Mouse (Mus musculus) ovary, postnatal 36 days (tissue): ENCODE results near the gene Fnip2.
A peak's percentile ranks its signal among the peaks of the same experiment; 100 is the strongest.

Source experiments
- DNase-seq: peaks from one replicate; pipeline ENCODE4 v3.0.0; 2022; ENCODE audit warnings: low spot score, mixed read lengths

The Fnip2 gene

GRCm38 (mm10) chr3:79564875-79565606 lies 2.6 kb downstream of the Fnip2 start:
- DNase-seq: no peak

DNA sequence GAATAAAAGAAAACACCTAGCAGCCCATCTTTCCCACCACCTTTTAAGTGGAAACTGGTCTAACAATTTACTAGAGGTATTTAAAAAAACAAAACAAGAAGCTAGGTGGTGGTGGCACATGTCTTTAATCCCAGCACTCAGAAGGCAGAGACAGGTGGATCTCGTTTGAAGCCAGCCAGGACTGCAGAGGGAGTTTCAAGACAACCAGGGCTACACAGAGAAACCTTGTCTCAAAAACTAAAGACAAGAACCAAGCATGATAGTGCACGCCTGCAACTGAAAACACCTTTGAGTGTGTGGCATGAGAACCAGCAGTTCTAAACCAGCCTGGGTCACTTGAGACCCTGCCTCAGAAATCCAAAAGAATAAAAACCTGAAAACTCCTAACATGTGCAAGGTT lies 4.1 kb downstream of the Fnip2 start:
- no peak for DNase-seq

DNA sequence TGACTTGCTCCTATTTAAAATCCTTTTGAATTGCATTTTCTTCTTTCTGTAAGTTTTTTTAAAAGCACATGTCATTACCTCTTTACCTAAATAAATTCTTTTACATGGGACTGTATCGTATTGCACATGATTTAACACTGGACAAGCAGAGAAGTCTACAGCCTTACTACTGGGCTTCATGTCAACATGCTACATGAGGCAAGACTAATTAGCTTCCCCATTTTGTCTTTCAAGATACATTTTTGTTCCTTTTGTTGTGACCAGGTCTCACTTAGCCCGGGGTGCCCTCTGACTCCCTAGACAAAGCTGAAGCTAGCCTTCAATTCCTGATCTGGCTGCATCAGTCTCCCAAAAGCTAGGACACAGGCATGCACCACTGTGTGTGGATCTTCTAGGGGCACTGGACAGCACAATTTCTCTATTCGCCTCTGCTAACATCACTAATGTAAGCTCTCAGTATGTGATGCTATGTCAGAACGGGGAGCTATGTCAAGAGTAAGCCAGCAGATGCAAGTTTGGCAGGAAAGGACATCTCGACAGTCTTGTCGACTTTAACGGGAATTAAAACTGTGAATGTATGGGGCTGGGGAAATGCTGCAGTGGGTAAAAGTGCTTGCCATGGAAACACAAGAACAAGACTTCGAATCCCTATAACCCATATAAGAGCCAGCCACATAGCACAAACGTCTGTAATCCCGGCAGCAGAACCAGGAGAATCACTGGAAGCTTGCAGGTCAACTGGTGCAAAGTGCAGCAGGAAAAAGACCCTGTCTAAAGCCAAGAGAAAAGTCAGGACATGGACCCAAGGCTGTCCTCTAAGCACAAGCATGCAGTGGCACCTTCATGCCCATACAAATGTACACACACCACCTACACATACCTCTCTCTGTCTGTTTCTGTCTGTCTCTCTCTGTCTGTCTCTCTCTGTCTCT lies 5.5 kb downstream of the Fnip2 start:
- no peak for DNase-seq

GRCm38 (mm10) chr3:79560555-79560954 lies 7.0 kb downstream of the Fnip2 start:
- DNase-seq: no peak

- no peak for DNase-seq
These were observed 7.9 kb downstream of the Fnip2 start for GRCm38 (mm10) chr3:79559773-79560045.

GRCm38 (mm10) chr3:79559021-79559772 lies 8.4 kb downstream of the Fnip2 start:
- DNase-seq: peak; percentile 14

DNA sequence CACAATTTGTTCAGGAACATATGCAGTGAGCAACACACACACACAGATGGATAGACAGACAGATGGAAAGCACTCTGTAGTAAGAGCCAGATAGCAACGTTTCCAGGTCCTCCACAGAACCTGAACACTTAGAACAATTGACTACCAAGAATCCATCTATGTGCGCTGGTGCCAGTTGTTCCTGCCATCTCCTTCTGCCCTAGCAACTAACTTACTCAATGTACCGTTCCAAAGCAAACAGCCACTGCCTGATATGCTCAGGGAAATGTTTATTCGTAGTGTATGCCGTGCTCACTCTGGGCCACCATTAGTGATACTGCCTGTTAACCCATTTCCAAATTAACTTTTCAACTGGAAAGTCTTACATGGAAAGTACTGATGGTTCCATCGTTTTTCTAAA lies 12.5 kb downstream of the Fnip2 start:
- DNase-seq: no peak

DNA sequence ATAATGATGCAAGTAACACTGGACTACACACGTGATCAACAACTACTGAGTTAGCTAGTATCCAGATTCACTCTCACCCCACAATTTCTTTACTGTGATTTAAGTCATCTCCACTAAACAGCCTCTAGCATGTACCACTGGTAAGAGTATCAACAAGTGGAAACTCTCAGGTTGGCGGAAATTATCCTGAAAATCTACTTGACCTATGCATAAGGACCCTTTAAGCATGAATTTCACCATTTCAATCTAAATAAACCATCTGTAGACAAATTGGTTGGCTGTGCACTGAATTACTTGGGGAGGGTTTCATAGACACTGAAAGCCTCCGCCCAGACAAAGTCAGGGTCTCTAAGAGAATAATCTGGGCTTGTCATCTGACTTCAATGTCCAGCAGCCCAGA lies 13.8 kb downstream of the Fnip2 start:
- DNase-seq: no peak

DNA sequence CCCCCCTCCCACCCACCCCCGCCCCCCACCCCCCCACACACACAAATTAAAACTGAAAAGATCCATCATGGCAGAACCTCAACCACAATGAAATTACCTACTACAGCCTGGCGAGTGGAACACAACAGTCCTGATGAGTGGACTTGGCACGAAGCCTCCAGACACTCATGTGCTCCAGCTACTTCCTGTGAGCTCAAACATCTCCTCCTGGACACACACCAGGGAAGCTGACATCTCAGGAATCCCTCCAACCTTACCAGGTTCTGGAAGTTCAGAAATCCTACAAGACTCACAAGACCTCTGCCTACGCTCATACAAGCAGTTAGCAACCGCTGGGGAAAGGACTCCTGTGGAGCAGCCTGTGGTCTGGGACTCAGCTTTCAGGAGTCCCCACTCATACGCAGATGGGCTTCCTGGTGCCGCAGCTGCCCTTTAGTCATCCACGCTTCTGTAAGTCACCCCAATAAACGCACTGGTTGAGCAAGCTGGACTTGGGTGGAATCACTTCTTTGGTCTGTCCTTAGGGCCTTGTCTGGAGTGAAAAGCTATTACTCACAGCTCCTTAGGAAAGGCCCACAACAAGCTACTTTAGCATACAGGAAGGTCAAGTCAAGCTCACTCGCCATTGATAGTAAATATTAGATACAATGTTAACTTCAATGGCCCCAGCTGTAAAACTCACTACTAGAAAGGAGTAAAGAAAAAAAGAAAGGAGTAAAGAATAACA lies 15.6 kb downstream of the Fnip2 start:
- DNase-seq: no peak

DNA sequence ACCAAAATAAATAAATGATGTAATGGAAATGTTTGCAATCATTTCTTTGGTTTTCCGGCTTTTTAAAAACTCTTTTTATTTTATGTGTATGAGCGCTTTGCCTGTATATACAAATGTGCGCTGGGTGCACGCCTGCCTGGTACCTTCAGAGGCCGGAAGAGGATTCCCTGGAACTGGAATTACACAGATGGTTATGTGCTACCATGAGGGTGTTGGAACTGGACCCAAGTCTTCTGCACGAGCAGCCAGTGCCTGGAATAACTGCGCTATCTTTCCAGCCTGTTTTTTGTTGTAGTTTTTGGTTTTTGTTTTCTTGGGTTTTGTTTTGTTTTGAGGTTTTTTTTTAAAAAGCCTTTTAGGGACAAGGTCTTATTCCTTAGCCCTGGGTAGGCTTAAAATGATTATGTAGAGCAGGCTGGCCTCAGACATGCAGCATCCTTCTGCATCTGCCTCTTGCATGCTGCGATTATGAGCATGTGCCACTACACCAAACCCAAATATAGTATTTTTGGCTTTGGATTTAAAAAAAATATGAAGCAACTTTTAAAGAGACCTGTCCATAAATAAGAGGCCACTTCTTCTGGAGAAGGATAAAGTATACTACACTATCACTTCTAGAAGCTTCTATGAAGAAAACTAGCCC lies 17.7 kb downstream of the Fnip2 start:
- no peak for DNase-seq

DNA sequence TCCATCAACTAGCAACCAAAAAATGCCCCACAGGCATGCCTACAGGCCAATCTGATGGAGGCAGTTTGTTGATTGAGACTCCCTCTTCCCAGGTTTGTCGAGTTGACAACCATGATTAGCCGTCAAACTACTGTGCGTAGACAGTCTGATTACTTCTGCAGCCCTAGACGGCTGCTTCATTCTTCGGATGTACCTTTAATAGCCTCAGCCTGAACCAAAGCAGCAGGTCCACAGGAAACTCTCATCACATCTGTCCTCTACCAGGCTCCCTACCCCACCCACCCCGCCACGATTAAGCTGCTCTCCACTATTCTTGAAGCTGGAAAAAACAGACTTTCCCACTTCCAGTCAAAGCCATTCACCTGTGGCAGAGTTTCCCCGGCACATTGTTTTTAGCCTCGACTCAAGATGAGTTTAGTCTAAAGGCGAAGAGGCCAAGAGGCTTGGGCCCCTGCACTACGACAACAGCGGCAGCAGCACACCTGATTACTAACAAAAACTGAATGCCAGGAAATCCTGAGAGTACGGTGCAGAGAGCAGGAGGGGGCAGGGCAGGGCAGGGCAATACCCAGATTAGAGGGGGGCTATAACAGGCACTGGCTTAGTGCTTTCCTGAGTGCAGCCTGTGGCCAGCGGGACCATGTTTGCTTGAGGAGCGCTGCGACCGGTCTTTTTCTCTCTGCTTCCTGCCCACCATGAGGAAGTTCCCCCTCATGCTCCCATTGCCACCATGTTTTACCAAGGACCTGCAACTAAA lies 18.7 kb downstream of the Fnip2 start:
- no peak for DNase-seq

DNA sequence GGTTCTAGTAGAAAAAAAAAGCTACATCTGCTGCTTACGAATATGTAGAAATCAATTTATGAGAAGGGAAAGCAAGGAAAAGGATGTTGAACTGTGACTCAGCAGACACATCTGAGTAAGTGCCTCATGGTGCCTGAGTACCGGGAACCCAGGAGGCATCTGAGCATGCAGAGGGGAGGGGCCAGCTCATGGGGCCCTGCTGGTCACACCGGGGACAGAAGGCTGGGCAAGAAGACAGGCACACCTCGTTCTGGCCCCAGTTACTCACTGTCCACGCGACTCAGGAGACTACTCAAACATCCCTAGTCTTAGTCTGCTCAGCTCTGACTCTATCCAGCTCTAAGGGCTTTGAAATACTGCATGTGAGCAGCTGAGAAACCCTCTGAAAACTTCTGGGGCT lies 25.0 kb downstream of the Fnip2 start:
- DNase-seq: no peak

DNA sequence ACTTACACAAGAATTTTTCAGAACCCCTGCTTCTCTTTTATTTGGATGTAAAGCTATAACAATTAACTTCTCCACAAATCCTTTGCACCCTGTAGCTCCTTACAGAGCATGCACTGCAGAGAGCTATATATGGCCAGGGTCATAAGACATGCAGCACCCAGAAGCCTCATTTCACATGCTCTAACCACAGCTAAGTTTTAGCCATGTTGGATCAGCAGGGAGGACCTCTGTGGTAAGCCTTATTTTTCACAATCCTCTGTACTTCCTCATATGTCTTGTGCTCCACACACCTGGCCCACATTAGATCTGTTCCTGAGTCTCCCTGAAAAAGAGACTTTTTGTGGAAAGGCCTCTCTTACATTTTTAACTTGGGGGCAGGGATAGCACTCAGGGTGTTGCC lies 27.9 kb downstream of the Fnip2 start:
- no peak for DNase-seq

DNA sequence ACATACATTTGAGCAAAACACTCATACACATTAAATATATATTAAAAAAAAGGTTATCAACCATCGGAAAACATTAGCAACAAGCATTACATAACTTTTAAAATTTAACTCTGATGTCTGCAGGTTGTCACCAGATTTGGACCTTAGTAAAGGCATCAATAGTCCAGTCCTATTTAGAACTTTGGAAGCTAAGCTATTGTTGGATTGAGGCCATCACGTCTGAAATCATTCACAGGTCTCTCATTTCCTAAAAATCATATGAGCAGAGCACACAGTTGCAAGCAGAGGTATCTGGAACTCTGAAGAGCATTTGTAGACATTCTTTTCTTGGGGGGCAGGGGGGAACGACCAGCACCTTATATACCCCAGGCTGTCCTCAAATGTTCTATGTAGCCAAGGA lies 28.5 kb downstream of the Fnip2 start:
- no peak for DNase-seq

DNA sequence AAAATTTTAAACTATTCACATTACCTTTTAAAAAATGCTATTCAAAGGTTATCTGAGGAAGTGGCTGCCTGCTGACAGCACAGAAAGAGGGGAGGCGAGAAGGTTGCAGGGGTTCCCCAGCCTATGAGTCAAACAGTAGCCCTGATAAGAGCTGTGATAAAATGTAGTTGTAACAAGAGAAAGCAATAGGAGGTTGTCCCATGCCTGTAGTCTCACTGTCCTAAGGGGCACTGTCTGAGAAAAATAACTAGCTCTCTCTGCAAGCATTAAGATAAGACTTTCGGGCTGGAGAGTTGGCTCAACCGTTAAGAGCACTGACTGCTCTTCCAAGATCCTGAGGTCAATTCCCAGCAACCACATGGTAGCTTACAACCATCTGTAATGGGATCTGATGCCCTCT lies 29.3 kb downstream of the Fnip2 start:
- no peak for DNase-seq

- DNase-seq: no peak
These were observed 29.9 kb downstream of the Fnip2 start for GRCm38 (mm10) chr3:79537626-79538203.

GRCm38 (mm10) chr3:79537023-79537422 lies 30.6 kb downstream of the Fnip2 start:
- no peak for DNase-seq

DNA sequence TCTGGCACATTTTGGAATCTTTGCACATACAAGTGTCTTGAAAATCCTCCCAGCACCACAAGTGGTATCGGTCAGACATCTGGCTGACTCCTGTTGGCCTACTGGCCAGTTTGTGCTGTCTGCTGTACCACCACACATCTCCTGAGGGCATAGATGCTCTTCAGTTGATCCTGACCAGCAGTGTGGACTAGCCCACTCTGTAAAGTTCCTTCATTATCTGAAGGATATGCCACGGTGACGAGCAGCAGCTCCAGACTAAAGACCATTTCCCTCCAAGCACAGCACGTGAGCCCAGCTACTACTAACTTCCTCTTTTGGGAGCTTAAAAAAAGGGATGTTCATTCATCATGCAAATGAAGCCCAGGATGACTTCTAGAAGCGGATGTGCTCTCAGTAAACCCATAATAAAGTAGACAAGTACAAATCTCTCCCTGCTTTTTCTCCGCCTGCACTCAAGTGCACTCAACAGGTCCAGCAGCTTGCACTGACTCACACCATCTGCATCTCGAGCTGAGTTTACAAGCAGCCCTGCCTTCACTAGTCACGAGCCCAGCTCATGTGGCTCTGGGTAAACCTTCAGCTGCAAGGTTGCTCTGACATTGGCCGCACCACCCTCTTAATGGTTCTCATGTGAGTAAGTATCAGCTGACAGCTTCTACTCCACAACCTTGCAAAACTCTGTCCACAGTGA lies 35.9 kb downstream of the Fnip2 start:
- no peak for DNase-seq

GRCm38 (mm10) chr3:79529499-79530096 lies 38.0 kb downstream of the Fnip2 start:
- no peak for DNase-seq

DNA sequence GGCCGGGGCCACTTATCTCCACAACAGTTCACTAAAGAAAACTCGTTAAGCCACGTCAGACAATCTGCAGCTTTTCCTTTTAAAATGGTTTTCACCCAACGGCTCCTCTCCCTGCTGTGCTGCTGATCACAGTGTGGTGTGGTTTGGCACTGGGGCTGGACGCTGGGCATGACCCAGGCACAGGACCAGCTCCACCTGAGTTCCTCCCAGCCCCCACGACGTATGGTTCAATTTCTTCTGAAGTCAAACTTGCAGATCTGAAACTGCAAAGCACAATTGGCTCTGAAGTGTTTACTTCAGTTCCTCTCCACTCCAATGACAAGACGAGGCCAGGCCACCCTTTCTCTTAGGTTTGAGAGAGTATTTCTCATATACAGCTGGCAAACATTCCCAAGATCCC lies 39.1 kb downstream of the Fnip2 start:
- DNase-seq: no peak
